Mouse (Mus musculus): ENCODE results near the gene Hnrnpc.

DNA sequence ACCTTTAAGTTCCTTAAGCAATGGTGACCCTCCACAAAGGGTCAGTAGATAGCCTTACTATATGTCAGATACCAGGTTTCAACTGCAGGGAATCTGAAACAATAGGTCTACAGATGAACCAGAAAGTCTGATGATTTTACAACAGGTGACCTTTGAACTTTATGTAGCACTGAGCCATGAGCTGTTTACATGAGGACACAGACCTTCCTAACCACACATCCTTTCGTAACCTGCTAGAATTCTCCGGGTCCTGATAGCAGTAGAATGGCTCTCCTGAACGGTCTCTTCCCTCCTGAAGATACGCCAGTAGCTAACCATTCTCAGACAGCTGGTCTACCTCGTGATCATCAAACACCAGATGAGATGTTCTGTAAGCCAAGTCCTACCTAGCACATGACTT is 64.5 kb downstream of the Hnrnpc start:
- TF ChIP-seq CTCF (IDR thresholded peaks at IDR 0.05; ENCODE audit: low read depth) (no peak), EP300 (IDR thresholded peaks at IDR 0.05; ENCODE audit: low read depth) (no peak)

Data from liver, embryonic 14.5 days (tissue).